Mouse (Mus musculus) induced T-regulatory cell, adult 2 months (primary cell): Measurements from ENCODE around the gene Hdac4.

Source experiments
- DNase-seq: peaks from one replicate; pipeline ENCODE4 v3.0.0-alpha.2; 2012; ENCODE audit warnings: low read depth

The Hdac4 gene

DNA sequence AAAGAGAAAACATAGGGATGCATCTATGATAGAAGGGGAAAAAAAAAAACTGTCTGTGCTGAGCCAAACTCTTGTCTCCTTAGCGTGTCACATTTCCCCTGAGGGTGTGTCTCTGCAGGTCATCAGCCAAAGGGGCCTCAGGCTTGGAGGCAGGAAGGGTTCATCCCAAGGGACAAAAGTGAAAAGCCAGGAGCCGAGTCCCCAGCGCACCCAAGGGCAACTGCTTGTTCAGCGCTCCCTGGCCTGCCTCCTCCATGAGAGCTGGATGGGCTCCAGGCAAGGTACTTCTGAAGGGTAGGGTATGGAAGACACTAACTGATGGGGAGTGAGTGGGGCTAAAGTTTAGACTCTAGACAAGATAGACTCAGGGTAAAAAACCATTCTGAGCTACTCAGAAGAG is 273.8 kb downstream of the Hdac4 start:
- DNase-seq: no peak

DNA sequence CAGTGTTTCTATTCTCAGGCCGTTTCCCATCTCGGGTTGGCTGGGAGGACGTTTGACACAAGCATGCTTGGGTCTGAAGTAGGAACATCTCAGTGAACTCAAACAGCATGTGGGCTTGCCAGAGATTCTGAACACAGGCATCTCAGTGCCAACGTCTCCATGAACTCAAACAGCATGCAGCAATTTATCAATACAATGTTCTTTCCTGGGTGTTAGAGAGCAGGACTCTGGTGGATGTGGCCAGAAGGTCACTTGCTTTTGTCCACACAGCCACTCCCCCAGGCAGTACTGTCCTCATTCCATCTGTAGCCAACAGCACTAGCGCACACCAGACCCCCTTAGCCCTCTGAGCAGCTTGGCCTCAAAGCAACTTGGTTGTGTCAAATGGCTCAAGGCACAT is 274.2 kb downstream of the Hdac4 start:
- no peak for DNase-seq

DNA sequence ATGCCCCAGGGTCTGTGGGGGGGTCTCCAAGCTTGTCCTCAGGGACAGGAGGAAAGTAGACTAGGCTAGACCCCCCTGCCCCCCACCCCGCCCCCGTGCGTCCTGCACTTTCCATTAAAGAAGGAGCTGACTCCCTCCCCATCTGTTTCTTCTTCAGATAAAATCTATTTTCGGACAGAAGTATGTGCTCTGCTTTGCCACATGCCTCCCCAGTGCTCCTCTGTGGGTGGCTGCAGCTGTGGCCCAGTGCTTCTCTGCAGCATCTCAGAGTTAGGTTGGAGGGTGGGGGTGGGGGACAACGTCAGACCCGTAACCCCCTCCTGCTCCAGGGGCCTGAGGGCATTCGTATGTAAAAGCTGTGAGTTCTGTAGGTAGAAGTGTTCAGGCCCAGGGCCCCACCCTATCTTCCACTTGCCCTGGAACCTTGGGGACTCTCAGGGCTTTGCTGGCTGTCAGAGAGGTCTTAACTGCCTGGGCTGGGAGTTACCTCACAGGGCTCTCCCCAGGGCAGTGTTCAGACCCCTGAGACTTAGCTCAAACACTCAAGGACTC is 275.4 kb downstream of the Hdac4 start:
- DNase-seq: no peak

DNA sequence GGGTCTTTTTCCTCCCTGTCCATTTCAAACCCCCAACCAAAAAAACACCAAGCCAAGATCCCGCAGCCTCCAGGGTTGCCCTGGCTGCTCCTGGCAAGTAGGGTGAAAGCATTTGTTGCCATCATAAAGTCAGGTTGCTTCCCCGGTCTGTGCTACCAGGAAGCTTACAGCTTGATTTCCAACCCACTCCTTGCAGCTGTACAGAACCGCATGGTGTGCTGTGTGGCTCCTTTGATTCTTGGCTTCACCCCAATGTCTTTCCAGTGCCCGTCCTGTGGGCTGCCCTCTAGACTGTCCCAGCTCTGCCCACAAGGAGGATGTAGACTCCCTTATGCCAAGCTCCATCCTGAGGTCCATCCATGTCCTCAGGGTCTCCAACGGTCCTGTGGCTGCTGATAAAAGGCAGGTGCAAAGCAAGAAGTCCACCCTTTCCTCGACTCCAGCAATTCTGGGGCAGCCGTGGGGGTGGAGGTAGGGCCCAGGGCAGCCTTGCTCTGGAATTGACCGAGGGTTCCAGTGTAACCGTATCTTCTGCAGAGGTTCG is 277.2 kb downstream of the Hdac4 start:
- no peak for DNase-seq

DNA sequence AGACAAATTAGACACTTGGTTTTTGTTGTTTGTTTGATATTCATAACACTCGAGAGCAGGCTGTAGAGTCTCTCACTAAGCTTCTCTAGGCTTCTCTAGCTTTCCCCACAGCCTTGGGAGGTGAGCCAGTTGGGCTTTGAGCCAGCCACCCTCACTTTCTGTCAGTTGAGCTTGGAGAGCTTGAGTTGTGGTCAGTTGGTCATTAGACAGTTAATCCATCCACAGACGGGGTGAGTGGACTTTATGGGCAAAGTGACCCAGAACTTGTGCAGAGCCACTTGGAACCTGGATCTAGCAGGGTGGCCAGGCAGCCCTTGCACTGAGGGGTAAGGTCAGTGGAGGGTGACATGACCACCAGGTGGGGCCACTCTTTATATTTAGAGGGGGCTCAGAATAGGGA is 277.9 kb downstream of the Hdac4 start:
- no peak for DNase-seq

DNA sequence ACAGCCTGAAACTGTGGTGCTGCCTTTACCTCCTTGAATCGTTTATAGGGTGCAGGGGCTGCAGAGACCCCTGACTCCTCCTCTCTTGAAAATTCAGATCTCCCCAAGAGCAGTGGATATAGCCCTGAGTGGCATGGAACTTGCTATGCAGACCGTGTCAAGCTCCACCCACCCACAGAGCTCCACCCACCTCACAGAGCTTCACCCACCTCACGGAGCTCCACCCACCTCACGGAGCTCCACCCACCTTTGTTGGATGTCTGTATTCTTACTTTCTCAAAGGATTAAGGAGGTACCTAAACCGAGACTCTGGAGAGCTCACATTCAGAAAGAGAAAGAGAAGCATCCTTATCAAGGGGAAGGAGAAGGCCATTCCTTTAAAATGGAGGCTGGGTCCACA is 279.5 kb downstream of the Hdac4 start:
- no peak for DNase-seq

DNA sequence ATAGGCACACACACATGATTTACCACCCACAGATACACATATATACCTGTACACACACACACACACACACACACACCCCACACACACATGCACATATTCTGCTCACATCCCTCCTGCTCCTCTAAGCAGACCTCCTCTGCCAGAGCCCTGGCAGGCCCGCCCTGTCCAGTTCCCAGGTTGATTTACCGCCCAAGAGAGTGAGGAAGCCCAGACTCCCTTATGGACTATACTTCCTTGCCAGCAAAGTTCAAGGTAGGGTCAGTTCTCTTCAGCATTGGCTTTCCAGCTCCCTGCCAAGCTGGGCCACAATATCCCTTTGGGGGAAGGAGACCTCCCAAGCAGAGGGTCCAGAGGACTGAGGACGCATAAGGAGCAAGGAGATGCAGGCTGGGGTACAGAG is 280.9 kb downstream of the Hdac4 start:
- DNase-seq: no peak

DNA sequence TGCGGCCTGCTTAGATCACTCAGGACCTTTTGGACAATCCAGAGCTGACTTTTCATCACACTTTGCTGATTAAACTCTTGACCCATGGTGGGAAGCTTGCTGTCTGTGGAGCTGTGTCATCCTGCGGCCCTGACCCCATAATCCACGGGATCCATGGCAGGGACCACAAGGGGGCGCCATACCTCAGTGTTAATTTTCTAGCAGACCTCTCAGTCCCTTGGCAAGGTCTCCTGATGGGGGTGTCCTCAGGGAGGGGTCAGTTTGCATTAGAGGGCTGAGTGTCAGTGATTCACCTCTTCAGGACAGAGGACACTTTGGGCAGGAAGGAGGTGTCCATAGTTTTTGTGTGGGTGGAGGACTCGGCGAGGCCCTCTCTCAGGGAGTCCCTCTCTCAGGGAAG is 281.6 kb downstream of the Hdac4 start:
- DNase-seq: peak; percentile 66

DNA sequence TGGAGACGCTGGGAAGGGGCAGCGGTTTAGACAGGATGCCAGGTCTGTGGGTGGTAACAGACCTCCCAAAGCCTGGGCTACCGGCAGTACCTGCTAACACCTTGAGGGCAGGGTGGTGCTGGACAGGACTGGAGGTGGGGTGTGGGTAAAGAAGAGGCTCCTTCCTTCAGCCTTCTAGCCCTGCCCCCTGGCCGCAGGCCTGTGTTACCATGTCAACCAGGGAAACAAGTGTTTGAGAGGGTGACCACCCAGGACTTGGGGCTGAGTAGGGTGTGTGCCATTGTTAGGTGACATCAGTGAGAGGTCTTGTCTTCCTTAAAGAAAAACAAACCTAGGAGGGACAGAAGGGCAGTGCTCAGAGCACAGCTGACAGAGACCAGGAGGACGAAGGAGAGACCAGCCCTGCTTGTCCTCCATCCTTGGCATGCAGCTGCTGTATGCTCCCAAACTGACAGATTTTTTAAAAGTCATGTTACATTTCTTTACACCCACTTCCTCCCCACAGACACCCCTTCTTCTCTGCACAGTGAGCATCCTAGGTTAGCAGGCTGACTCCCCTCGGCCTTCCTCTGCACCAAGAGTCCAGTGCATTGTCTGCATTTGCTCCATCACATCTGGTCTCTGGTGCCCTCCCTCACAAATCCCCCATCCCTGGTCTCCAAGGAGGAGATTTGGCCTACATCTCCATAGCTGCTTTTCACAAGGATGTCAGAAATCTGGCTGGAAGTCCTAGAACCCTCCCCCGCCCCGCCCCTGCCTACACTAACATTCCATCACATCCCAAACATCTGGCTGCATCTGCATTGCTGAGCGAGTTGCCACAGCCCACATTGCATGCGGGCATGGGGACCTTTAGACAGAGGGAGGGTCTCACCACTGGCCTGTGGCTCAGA is 283.0 kb downstream of the Hdac4 start:
- DNase-seq: no peak

DNA sequence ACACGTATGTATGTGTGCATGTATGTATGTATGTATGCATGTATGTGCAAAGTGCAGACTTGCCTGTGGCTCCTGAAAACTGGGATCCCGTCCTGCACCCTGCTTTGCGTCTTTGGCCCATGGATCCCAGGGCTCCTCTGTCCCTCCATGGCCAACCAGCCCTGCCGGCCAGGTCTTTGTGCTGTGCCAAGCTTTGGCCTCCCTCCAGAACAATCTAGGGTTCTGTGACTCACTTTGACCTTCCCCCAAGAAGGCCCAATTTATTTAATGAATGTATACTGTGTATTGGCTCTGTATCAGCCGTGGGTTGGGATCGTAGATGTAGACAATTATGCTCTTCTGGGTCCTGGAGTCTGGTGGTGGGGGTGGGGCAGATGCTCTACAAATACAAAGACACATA is 290.2 kb downstream of the Hdac4 start:
- DNase-seq: no peak

DNA sequence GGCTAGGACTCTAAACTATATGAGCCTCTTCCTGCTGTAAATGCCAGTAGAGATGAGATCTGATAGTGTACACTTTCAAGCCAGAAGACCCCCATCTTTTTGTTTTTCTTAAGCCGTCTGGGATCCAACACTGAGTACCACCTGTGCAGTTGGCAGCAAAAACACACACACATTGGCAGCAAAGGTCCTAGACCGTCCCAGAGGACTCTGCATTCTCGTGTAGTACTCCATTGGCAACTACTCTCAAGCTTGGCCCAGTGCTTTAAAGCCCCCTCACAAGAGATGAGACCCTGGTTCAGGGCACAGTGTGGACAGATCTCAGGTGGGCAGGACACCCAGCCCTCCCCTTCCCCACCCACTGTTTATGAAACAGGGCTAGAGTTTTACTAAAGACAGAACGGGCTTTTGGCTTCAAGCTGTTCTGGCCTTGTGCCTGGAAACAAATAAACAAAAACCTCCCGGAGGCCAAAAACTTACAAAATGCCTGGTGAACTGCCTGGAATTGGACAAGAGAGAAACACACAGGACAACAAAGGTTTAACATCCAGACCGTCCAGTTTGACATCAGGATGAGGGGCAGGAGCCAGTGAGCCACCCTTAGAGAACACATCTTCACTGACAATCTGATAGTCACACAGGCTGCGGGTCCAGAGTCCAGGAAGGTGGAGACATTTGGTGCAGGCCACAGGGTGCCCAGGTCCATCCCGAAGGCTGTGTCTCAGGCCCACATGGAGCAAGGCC is 292.1 kb downstream of the Hdac4 start:
- DNase-seq: no peak

DNA sequence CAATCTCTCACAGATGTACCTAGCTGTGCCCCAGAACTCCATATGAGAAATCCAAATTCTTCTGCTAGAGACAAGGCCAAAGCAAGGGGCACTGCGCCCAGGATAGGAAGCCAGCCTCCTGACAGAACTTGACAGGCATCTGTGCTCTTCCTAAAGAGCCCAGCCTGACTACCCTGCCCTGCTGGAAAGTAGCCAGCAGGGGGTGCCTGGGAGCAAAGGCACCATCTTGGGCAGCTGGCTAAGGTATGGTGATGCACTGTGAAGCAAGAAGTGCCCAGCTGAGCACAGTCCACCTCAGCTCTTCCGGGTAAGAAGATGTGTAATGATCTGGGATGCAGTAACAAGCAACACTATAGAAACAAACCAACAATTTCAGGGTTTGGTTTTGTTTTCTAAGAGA is 298.4 kb downstream of the Hdac4 start:
- peak; percentile 30 for DNase-seq

DNA sequence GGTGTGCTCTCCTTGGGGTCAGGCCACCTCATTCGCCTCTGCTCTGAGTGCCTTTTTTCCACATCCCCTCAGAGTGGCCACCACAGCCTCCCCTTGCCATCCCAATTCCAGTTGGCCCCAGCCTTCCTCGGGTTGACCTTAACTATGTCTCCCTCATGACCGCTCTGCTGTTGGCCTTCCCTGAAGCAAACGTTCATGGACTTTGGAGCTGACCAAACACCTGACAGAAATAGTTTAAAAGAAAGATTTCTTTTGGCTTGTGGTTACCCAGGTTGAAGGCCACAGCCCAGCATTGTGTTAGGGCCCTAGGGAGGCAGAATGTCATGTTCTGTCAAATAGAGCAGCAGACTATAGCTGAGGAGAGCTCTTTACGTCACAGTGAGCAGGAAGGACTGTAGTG is 301.2 kb downstream of the Hdac4 start:
- DNase-seq: no peak

DNA sequence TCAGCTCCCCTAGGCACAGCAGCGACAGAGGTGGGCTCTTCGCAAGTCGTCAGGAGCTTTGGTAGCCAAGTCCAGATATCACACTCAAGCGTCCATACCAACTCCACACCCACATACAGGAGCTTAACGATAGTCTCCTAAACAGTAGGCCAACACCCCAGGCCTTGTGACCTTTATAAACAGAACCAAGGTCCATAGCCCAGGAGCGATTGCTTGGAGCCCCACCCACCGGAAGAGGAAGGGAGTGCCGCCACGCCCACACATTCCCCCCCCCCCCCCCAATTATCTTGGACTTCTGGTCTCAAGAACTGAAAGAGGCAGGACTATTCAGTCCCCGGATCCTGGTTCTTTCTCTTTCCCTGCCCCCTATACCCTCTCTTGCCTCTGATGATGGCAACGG is 301.9 kb downstream of the Hdac4 start:
- no peak for DNase-seq

DNA sequence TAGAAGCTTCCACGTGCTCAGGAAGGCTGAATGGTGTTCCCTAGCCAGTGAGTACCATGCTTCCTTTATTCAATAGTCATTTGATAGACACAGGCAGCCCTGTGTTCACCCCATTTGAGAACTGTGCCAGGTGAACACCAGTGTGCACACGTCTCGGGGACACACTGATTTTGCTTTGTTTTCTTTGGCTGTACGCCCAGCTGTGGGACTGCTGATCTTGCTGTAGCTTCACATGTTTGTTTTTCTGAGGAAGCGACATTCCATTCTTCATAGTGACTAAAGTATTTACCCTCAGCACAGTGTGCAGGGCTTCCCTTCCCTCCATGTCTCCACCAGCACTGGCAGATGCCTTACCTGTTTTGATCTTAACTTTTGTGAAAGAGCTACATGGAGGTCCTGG is 312.4 kb downstream of the Hdac4 start:
- DNase-seq: no peak

DNA sequence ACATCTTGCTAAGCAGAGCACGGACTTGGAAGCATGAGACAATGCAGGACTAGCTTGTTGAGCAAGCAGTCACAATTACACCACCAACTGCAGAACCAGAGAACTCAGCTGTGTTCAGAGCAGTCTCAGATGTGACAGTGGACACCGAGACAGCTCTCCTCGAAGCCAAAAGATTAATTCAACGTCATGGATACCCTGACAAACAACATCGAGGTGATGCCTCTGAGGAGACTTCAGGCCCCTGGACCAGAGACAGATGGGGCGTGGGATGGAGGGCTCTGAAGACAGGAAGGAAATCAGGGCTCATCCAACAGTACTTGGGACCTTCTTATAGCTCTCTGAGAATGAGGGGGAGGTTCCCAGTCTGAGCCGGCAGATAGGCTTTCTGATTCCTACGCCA is 314.6 kb downstream of the Hdac4 start:
- DNase-seq: no peak

DNA sequence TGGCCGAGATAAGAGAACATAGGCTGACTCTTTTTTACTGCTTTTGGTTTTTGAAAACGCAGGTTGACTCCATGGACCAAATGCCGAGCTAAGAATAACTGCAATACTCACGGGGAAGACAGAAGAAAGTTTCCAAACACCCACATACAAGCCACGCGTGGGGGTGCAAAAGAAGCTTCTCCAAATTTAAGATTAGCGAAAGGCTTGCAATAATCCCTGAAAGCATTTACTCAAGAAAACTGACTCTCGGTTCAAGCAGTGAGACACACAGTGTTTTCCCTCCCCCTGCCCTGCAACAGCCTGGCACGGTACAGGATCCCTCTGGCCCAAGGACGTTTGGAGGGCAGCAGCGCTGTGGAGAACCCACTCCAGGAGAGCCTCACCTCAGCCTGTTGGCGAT is 315.3 kb downstream of the Hdac4 start:
- DNase-seq: no peak
